Mouse (Mus musculus) ZHBTc4 (cell line): Measurements from ENCODE around the gene Vmn1r65.
"Not testable (repeated sequence)": the region's sequence is repeated elsewhere in the genome, so short reads cannot be mapped to it uniquely, and the experiment has no call there.

Experiments used
- DNase-seq: peaks from one replicate; pipeline ENCODE4 v3.0.0-alpha.2; 2011; ENCODE audit warnings: low read depth, low spot score

Gene Vmn1r65

GRCm38 (mm10) chr7:6010910-6011309 lies at the start of gene Vmn1r65:
Vmn1r65 (minus strand) TSS chr7:6011010.
- DNase-seq = no peak

- no peak for DNase-seq
Observed at GRCm38 (mm10) chr7:6044861-6045260, 34.1 kb upstream of the Vmn1r65 start, which contains the start of gene Nlrp4c. Nlrp4c (plus strand) TSS chr7:6045161.

- DNase-seq = not testable (repeated sequence)
Observed at GRCm38 (mm10) chr7:5982426-5982825, 28.4 kb downstream of the Vmn1r65 start.

GRCm38 (mm10) chr7:5972546-5972945 lies 38.3 kb downstream of the Vmn1r65 start:
- not testable (repeated sequence) for DNase-seq
